Mouse (Mus musculus) ES-E14 (cell line): ENCODE measurements around the gene Lrmp. TPM values are rescaled to one million over a fixed set of nuclear protein-coding genes. Genes with fewer than 3 reads are reported as not detected.

Source experiments
- DNase-seq: peaks from one replicate; pipeline ENCODE4 v3.0.0-alpha.2; 2013; ENCODE audit warnings: low read depth, low spot score
- H3K27ac ChIP-seq: 2 replicates; pipeline ENCODE4 v1.5.1; 2012; ENCODE audit warnings: low read depth, mild to moderate bottlenecking, low read length, moderate library complexity, mixed read lengths; ENCODE audit not compliant: poor library complexity, insufficient read depth, severe bottlenecking
- H3K36me3 ChIP-seq: 2 replicates; pipeline ENCODE4 v1.6.1; 2012; ENCODE audit warnings: mild to moderate bottlenecking, low read length, moderate library complexity, mixed read lengths; ENCODE audit not compliant: control insufficient read depth, poor library complexity, insufficient read depth, severe bottlenecking
- H3K4me1 ChIP-seq, 2 experiments: fragments of 150-350 bp in 1 of 2; sonication (generic) in 1 of 2; 2 replicates each; pipeline ENCODE4 v1.6.1; 2012; ENCODE audit warnings: low read length in 2 of 2, mild to moderate bottlenecking in 1 of 2, mixed read lengths in 1 of 2; ENCODE audit not compliant: control insufficient read depth in 2 of 2, insufficient read depth in 2 of 2, poor library complexity in 1 of 2
- H3K4me3 ChIP-seq, 2 experiments: fragments of 150-350 bp in 1 of 2; sonication (generic) in 1 of 2; 2 replicates each; pipeline ENCODE4 v1.5.1; 2012; ENCODE audit warnings: low read length in 2 of 2, low read depth in 1 of 2, mild to moderate bottlenecking in 1 of 2, mixed read lengths in 1 of 2; ENCODE audit not compliant: insufficient read depth in 1 of 2, poor library complexity in 1 of 2, severe bottlenecking in 1 of 2
- H3K9ac ChIP-seq: 2 replicates; pipeline ENCODE4 v1.6.1; 2012; ENCODE audit warnings: low read depth, mild to moderate bottlenecking, low read length, mixed read lengths; ENCODE audit not compliant: poor library complexity, insufficient read depth, severe bottlenecking
- H3K9me3 ChIP-seq: fragments of 150-350 bp; sonication (generic); 2 replicates; pipeline ENCODE4 v1.6.1; 2012; ENCODE audit warnings: low read depth, mild to moderate bottlenecking, low read length; ENCODE audit not compliant: control insufficient read depth, insufficient read depth
- CHD2 ChIP-seq: IDR thresholded peaks from 2 replicates; pipeline ENCODE4 v1.6.1; 2014; ENCODE audit warnings: mild to moderate bottlenecking, low read depth, low read length, inconsistent platforms
- HCFC1 ChIP-seq: IDR thresholded peaks from 2 replicates; pipeline ENCODE4 v1.6.1; 2012; ENCODE audit warnings: low read length, inconsistent platforms, borderline replicate concordance; ENCODE audit not compliant: insufficient read depth
- MAFK ChIP-seq: IDR thresholded peaks from 2 replicates; pipeline ENCODE4 v1.6.1; 2014; ENCODE audit warnings: mild to moderate bottlenecking, low read depth, low read length, inconsistent platforms; ENCODE audit not compliant: insufficient read depth
- ZC3H11A ChIP-seq: IDR thresholded peaks from 2 replicates; pipeline ENCODE4 v1.6.1; 2012; ENCODE audit warnings: low read depth, mild to moderate bottlenecking, inconsistent platforms, low read length, borderline replicate concordance
- ZNF384 ChIP-seq: IDR thresholded peaks from 2 replicates; pipeline ENCODE4 v1.6.1; 2012; ENCODE audit warnings: low read depth, low read length, inconsistent platforms
- in situ Hi-C, 2 experiments: fragments of 600-800 bp; cut with MboI; formaldehyde crosslinking; loops; one replicate each; pipeline ENCODE4 v1.15.1; 2025; ENCODE audit warnings: low sequenced_read_pairs in 2 of 2, inconsistent platforms in 1 of 2; ENCODE audit not compliant: unreplicated experiment in 2 of 2
- total RNA-seq: library from RNA; depleted of rRNA; stranded (reverse); fragments of 300-350 nt; gene quantifications from 2 replicates; pipeline ENCODE4 v1.2.3, GENCODE M21; 2012

The Lrmp gene
- total RNA-seq, 1 experiment: 10.4 TPM

- Histone ChIP-seq H3K4me3 (no peak overlapping the region), H3K9ac (no peak overlapping the region), H3K9me3 (no peaks in the 10 kb centered on the region), H3K4me1 (peaks cover 5 to 7% of the 10 kb centered on the region in 2 experiments; a peak in 3 of 4 replicates), H3K36me3 (no peaks in the 10 kb centered on the region), H3K27ac (no peak overlapping the region)
- in situ Hi-C loops: no loop called here
- no peak for DNase-seq
- no peak for TF ChIP-seq MAFK
- no peak for TF ChIP-seq ZC3H11A
- TF ChIP-seq HCFC1: no peak
- TF ChIP-seq CHD2: no peak
- TF ChIP-seq ZNF384: no peak
These were observed 7.9 kb downstream of the Lrmp start for GRCm38 (mm10) chr6:145123136-145124060.

- in situ Hi-C loops: no loop called here
- Histone ChIP-seq H3K36me3 (no peaks in the 10 kb centered on the region), H3K9me3 (no peaks in the 10 kb centered on the region), H3K4me1 (peaks cover 5 to 7% of the 10 kb centered on the region in 2 experiments; a peak in 3 of 4 replicates), H3K9ac (no peak overlapping the region), H3K4me3 (no peak overlapping the region), H3K27ac (no peak overlapping the region)
- no peak for TF ChIP-seq CHD2
- TF ChIP-seq ZNF384: no peak
- TF ChIP-seq MAFK: no peak
- no peak for TF ChIP-seq ZC3H11A
- no peak for TF ChIP-seq HCFC1
- DNase-seq: no peak
These were observed 9.2 kb downstream of the Lrmp start for GRCm38 (mm10) chr6:145124621-145125020.

- H3K9me3 ChIP-seq: no peaks in the 10 kb centered on the region
- no peak overlapping the region for H3K4me3 ChIP-seq
- no peak overlapping the region for H3K9ac ChIP-seq
- no peak overlapping the region for H3K27ac ChIP-seq
- in situ Hi-C loops: no loop called here
- no peak for DNase-seq
- TF ChIP-seq MAFK: no peak
- no peaks in the 10 kb centered on the region for H3K36me3 ChIP-seq
- peaks cover 3 to 5% of the 10 kb centered on the region in 2 experiments; a peak in 3 of 4 replicates for H3K4me1 ChIP-seq
These were observed 10.2 kb downstream of the Lrmp start for GRCm38 (mm10) chr6:145125591-145126113.

GRCm38 (mm10) chr6:145127652-145128051 lies 12.2 kb downstream of the Lrmp start:
- in situ Hi-C loops: no loop called here
- Histone ChIP-seq H3K36me3 (no peaks in the 10 kb centered on the region), H3K9me3 (no peaks in the 10 kb centered on the region), H3K4me1 (no peaks in the 10 kb centered on the region), H3K27ac (no peak overlapping the region), H3K4me3 (no peak overlapping the region), H3K9ac (no peak overlapping the region)
- TF ChIP-seq CHD2 (no peak), ZNF384 (no peak), HCFC1 (no peak), MAFK (no peak), ZC3H11A (no peak)
- DNase-seq: no peak

- Histone ChIP-seq H3K4me1 (no peaks in the 10 kb centered on the region), H3K4me3 (no peak overlapping the region), H3K36me3 (no peaks in the 10 kb centered on the region), H3K27ac (no peak overlapping the region), H3K9ac (no peak overlapping the region), H3K9me3 (no peaks in the 10 kb centered on the region)
- no peak for TF ChIP-seq ZNF384
- no peak for TF ChIP-seq ZC3H11A
- no peak for TF ChIP-seq CHD2
- no peak for TF ChIP-seq HCFC1
- no peak for TF ChIP-seq MAFK
- in situ Hi-C loops: no loop called here
- no peak for DNase-seq
These were observed 14.1 kb downstream of the Lrmp start for GRCm38 (mm10) chr6:145129563-145129962.
